Mouse (Mus musculus) adrenal gland, postnatal 25 days (tissue): ENCODE data around the gene Rad51b. TPM values are rescaled to one million over a fixed set of nuclear protein-coding genes. Genes with fewer than 3 reads are reported as not detected.

Experiments
- DNase-seq: peaks from one replicate; pipeline ENCODE4 v3.0.0; 2021; ENCODE audit warnings: mixed read lengths
- total RNA-seq: library from RNA; stranded (reverse); gene quantifications from 2 replicates; pipeline ENCODE4 v1.2.3, GENCODE M21; 2021

Rad51b gene
- total RNA-seq, 1 experiment from 2014 or later, result 1.3 TPM

DNA sequence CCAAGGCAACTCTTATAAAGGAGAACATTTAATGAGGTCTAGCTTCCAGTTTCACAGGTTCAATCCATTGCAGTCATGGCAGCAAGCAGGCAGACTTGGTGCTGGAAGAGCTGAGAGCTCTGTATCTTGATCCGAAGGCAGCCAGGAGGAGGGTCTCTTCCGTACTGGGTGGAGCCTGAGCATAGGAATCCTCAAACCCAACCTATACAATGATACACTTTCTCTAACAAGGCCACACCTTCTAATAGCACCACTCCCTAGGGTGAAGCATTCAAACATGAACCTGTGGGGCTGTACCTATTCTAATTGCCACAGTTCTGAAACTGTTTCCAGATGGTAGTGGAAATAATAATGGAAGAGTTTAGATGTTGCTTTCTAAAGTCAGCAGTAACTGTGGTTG is 33.5 kb downstream of the Rad51b start:
- no peak for DNase-seq

DNA sequence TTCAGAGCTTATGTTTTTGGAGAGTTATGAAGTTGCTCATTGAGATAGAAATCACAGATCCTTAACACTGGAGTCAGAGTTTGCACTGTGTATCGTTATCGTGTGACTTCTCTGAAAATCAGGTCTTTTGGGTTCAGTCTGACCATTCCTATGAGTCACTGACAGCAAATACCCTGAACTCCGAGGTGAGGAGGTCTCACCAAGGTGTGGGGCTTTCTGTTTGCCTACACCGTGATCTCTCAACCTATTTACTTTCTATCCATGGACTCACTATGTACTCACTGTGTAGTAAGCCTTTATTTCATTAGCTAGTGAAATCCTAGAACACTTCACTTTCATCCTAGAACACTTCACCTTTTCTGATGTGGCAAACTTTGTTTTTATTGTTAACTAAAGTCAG is 34.6 kb downstream of the Rad51b start:
- DNase-seq, result no peak

DNA sequence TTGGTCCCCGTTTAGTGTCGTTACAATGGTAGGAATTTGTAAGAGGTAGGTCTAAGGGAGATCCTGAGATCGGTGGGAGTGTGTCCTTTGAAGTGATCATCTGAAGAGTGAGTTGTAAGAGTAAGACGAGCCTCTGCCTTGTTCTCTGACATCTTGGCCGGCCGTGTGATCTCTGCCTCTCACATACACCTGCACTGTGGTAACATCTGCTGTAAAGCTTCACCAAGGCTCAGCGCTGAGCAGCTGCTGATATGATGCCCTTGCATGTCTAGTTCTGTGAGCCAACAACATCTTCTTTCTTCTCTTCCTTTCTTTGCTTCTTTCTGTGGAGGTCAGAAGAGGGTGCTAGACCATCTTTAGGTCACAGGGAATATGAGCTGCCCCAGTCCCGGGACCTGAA is 41.7 kb downstream of the Rad51b start:
- DNase-seq, result no peak

DNA sequence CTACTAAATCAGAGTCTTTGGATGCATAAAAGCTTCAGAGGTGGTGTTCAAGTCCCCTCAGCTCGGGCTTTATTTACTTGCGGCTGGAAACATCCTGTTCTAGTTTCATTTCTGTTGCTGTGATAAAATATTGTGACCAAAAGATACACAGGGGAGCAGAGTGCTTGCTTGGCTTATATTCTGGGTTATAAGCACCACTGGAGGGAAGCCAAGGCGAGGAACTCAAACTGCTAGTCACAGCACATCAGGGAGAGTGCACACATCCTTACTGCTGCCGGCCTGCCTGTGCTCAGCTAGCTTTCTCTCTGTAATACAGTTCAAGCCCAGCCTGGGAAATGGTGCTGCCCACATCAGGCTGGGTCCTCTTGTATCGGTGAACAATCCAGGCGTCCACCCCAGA is 43.4 kb downstream of the Rad51b start:
- DNase-seq, result no peak

DNA sequence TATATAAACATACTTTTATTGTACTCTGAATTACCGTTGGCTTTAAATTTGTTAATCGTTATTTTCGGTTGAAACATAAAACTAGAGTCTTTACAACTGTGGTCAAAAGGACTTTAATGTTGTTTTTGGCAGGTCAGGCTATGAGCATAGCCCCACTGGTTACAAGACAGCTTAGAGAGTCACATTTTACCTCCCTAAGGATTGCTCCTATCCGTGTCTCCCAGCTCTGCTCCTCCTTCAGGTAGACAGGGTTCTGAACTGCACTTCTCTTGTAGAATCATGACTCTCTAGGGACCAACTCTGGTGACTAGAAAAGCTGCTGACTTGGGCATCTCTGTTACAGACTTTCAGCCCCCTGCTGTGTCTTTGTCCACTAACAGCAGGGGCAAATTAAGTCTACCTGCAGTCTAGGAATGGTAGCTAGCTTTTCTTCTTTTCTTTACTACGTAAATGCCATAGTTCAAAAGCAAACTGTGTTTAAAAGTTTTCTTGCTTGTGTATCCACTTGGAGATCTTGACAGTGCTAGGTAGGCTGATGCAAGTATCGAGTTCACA is 44.3 kb downstream of the Rad51b start:
- DNase-seq, result no peak

DNA sequence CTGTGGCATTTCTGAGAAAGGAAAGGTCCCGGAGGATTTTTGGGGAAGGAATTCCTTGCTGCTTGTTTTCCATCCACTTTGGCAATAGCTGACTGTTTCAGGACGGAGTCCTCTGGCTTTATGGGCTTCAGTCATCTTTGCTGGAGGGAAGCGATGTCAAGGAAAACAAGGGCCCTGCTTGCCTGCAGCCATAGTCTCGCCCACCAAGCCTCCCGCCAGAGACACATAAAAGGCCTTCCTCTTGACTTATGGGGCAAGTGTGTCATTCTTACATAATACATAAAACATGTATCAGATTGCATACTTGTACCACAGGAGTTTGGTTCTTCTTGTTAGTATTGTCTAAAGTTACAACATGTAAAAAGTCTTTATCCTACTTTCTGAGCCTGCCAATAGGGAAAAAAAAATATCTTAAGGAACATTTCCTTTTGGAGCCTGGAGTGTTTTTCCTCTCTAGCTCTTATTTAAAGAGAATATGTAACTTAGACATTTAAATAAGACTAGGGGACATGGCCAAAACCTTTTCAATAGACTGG is 49.2 kb downstream of the Rad51b start:
- DNase-seq, result no peak

DNA sequence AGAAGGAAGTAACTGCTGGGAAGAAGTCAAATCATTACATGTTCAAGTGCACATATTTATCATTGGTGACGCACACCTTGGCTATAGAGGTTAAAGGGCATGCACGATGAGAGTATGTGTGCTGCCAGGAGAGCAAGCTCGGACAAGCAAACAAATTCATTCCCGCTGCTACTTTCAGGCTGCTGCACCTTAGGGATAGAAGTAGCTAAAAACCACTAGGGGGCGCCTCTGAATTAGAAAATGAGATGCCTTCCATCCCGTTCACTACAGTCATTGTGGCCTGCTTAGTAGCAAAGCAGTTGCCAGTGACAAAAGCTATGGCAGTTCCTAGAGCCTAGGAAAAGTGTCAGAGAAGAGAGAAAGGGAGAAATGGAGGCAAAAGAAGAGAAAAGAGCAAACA is 50.6 kb downstream of the Rad51b start:
- DNase-seq, result peak; percentile 14

DNA sequence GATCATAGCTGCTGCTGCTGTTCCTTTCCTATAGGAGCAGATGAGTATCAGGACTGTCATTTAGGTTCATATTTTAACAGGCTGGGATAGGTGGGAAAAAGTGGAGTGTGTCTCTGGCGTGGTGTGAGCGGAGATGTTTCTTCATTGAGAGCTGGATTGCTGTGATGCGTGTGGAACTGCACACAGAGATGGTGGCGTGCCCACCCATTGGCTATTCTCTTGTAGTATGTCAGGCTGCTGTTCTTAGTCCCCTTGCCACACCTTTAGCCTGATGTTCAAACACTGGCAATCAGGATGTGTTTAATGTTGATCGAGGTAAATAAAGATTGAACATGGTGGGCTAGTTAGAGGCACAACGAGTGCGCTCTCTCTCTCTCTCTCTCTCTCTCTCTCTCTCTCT is 54.4 kb downstream of the Rad51b start:
- DNase-seq, result no peak

DNA sequence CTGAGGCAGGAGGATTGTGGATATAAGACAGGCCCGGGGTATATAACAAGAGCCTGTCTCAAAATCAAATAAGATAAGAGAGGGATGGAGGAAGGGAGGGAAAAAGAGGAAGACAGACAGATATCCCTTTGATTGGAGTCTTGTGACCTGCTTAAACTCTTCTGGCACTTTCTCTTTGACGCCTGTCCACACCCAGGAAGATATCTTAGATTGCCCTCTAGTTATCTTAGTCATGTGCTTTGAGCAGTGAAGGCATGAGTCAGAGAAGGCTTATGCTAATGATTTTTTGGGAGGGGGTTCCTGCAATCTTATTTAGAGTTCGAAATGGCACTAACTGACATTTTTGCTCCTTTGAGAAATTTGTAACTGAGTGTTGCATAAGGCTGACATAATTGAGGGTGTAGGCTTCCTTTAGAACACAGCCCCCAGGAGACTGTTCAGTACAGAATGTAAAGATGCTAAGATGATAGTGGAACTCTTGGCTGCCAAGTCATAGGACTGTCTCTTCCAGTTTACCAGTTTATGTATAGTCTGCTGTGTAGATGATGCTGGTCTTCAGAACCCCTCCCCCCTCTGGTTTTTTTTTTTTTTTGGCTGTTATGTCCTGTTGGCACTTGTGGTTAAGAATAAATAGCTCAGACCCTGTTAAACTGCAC is 55.1 kb downstream of the Rad51b start:
- no peak for DNase-seq

DNA sequence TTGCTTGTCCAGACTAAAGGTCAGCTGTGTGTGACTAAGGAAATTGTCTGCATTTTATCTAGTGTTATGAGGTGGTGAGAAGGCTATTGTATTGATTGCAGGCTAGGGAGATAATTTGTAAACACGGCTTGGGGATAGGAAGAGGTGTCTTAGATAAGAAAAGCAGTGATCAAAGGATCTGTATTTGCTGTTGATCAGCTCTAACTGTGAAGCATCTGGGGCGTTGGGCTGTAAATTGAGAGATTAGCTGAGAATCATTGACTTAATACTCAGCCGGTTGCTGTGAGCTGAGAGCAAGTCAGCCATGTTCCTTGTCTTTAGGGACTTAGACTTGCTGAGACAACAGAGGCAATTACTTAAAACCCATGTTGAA is 55.6 kb downstream of the Rad51b start:
- no peak for DNase-seq

DNA sequence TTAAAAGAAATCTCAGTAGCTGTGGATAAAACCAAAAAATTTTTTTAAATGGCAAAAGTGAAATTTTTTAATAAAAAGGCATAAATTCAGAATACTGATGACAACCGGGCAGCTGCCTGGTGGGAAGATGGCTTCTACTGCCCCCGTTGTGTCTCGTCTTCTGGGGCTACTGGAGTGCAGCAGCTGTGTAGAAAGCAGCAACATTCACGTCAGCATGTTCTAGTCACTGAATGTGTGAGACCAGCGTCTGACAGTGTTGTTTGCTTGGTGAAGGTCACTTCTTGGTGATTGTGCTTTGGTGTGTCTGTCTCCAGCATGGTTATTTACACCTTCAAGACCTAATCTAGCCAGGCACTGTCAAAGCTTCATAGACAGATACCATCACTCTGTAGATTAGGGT is 56.3 kb downstream of the Rad51b start:
- DNase-seq, result no peak

DNA sequence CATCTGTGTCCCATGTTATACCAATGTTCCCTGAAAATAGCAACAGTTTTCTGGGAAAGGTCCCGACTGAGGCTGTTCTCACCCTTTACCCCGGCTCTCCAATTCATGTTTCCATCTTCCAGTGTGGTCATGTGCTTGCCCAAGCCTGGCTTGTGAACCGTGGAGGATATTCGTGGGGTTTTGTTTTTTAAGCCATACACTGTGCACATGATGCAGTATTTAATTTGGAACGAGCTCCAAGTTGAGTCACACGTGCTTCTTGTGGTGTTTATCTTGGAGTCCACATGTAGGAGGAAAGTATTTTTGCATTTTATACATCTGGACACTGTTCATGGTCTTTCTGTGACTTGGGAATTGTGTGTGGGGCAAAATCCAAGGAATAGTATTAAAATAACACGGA is 57.5 kb downstream of the Rad51b start:
- no peak for DNase-seq

DNA sequence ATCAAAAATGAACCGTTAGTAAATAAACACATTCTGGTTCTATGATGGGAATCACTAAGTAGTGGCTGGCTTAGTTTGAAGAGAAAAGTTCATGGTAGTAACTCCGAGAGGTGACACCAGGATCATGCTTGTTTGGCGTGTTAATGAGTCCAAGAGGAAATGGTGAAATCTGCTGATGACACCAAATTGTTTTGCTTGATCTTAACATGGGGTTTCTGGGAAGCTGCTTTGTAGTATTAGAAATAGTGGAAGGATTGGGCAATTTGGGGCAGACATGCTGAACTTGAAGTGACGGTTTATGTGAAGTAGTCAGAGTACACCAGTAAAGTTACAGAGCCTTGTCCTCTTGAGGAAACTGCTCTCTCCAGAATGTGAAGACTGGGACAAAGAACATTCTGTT is 59.1 kb downstream of the Rad51b start:
- no peak for DNase-seq

DNA sequence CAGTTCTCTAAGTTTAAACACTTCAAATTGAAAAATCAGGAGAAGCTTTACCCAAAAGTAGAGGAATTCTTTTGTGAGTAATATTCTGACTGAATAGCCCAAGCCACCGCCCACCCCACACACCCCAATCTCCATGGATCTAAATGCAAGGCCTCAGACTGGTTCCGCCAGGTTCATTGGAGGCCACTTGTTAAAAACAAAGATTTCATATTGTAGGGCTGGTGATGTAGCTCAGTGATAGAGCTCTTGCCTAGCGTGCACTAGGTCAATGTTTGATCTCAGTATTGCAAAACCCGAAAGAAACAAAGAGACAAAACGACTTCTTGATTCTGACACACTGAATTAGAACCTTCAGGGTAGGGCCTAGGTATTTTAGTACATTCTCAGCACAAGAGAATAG is 60.5 kb downstream of the Rad51b start:
- DNase-seq, result no peak

DNA sequence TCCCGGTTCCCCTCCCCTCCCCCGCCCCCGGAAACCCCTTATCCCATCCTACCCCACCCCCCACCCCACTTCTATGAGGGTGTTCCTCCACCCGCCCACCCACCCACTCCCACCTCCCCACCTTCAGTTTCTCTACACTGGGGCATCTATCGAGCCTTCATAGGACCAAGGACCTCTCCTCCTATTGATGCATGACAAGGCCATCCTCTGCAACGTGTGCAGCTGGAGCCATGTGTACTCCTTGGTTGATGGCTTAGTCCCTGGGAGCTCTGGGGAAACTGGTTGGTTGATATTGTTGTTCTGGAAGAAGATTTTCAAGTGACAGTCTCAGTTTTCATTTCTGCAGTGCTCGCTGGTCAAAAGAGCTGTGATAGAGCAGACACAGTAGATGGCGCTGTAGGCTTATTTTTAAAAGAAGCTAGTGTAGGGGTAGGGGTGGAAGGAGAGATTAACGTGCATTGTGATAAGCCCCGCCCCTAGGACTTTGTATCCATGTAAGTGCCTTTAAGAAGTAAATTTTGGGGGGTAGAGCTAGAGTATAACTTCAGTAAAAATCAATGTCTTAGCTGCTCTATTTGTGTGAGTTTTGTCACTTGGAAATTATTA is 61.6 kb downstream of the Rad51b start:
- peak; percentile 4 for DNase-seq

DNA sequence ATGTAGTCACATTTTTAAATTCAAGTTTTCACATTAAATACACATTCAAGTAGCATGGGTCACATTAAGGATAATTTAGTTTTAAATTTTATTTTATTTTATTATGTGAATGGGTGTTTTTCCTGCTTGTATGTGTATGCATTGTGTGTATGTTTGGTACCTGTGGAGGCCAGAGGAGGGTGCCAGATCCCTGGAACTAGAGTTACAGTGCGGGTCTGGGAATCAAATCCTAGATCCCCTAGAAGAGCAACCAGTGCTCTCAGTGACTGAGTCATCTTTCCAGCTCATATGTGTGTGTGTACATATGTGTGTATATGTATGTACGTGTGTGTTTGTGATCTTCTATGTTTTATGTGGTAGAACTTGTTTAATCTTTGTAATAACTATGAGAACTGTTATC is 62.3 kb downstream of the Rad51b start:
- DNase-seq, result no peak

DNA sequence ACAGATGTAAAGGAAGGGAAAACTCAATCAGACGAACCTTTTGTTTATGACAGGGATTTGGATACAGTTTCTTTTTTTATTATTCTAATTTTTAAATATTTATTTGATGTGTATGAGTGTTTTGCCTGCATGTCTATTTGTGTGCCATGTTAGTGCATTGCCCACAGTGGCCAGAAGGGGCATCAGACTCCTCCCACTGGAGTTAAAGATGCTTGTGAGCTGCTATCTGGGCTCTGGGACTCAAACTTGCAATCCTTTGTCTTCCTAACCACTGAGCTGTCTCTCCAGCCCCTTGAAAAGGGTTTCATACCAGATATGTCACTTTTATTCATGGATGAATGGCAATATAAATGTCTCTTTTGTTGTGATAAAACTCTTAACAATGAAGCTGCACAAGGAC is 65.1 kb downstream of the Rad51b start:
- DNase-seq, result peak; percentile 20

DNA sequence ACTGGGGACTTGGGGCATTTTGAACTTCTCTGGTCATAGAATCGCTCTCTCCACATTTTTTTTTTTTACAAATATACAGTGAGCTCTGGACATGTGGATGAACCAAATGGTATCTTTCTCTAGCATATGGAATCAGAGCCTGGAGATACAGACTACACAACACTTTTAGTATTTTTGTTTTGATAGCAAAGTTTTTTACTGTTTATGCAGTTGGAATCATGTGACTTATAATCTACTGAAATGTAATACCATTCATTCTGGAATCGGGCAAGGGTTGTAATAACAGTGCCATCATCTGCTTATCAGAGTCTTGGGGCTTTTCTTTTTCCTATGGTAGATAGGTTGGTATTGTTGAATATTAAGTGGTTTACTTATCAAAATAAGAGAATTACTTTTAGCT is 67.2 kb downstream of the Rad51b start:
- no peak for DNase-seq

DNA sequence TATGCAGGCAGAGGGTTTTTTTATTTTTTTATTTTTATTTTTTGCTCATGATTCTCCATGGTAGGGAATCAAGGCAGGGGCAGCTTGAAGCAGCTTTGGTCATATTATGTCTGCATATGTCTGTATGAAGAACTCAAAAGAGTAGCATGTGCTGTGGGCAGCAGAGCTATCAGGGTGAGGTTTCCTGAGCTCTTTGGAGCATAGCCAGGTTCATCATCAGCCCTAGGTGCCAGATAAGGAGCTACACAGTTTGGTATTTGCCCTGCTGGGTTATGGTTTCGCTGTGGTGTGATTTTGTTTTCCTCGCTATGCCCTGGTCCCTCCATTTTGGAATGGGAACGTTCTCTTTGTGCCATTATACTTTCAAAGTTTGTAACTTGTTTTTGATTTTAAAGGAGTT is 71.7 kb downstream of the Rad51b start:
- DNase-seq, result no peak

DNA sequence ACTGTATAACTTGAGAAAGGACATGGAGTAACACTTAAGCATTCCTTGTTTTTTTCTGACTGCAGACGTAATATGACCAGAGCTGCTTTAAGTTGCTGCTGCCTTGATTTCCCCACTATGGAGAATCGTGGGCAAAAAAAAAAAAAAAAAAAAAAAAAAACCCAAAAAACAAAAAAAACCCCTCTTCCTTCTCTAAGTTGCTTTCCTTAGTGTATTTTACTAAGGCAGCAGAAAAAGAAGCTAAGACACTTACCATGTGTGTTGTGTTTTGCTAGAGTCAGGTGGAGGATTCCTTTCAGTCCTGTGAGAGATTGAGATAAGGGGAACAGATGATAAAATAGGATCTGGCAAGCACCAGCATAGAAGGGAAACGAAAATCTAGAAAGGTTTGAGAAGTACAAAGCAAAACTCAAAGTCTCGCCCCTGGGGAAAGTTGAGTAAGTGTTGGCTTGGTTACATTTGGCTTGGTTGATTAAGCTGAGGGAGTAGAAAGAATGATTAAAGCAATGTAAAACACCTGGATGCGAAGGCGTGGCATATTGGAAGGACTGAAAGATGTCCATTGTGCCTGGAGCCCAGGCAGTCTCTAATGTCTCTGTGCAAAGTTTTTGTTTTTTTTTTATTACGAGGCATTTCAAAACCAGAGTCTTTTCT is 72.6 kb downstream of the Rad51b start:
- DNase-seq, result no peak

DNA sequence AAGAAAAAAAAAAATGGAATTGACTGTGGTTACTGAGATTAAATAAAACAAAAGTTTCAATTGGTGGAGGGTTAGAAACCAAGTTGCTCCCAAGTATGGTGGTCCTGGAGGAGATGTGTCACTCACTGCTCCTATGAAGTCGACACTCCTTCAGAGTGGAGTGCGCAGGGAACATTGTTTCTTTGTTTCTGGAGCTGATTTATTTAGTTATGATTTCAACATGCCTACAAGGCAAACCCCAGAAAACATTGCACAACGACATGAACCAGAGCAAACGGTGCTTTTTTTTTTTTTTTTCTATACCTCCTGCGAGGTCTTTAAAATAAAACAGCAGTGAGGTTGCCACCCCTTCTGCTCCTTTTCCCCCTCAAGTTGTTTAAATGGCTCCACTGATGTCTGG is 75.6 kb downstream of the Rad51b start:
- DNase-seq, result no peak

DNA sequence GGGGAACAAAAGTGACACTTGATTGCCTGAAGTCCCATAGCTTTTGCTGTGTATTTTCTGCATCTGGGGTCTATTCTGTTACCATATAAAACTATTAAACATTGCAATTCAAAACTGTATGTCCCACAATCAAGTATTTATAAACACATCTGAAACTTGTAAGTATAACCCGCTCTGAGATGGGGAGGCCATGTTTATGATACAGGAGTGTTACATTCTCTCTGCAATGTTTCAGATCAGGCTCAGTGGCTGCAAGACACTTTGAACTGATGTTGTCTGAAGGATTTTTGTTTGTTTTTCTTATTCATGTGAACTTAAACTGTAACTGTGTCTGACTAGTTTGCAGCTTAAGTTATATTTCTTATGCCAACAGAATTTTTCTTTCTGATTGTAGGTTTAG is 80.3 kb downstream of the Rad51b start:
- no peak for DNase-seq

DNA sequence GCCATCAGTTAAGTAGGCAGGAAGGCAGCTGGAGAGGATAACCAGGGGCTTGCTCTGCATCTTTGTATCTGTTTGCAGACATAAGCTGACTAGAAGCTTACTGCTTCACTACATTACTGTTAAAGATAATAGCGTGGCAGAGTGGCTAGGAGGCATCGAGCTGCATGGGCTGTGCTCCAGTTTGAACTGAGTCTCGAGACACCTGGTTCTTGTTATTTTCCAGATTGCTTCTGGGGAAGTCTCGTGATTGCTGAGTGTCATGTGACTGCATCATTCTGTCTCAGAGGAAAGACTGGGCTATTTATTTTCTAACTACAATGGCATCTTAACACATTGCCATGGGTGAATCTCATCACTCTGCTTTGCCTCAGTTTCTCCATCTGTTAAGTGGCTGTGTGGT is 80.8 kb downstream of the Rad51b start:
- no peak for DNase-seq

DNA sequence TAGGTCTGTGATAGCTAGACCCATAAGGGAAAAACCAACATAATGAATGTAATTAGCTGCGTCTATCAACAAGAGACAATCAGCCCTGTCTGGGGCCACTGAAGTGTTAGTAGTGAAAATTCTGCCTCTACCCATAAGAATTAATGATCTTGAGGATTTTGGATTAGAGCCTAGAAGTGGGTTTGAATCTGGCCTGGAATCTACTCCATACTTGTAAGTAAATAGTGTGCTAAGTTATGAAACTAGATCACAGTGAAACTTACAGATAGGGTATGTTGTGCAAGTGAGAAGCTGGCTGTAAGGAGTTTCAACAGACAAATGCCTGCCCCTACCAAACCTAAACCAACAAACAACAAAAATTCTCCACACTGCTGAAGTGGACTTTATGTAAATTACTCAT is 83.1 kb downstream of the Rad51b start:
- no peak for DNase-seq
